Mouse (Mus musculus) kidney, embryonic 14.5 days (tissue): ENCODE measurements around the gene Gm5741. TPM values are rescaled to one million over a fixed set of nuclear protein-coding genes. Genes with fewer than 3 reads are reported as not detected.

Experiments used
- microRNA-seq: library from miRNA; unstranded; fragments of <30 nt; microRNA quantifications from one replicate; pipeline ENCODE4, GENCODE M21; 2016
- polyA plus RNA-seq: library from polyadenylated mRNA; unstranded; fragments of >200 nt; fragmentation: Nextera tagmentation; extraction: Ambion mirVana; gene quantifications from 2 replicates; pipeline ENCODE4 v1.2.1, GENCODE M21; 2014

The Gm5741 gene
- polyA plus RNA-seq, 1 experiment from 2014 or later, result 1.1 TPM

Small RNAs within 50 kb of the gene (microRNA-seq; reads per million reads assigned to microRNA genes)
- gene Gm23388 (1.7 reads per million), gene Mir7070 (0.84 reads per million)

Other genes starting within 250 kb of the Gm5741 start
- 5.9 and 6.0 TPM in 2 replicates for gene Dand5, start 245.2 kb downstream of the Gm5741 start, polyA plus RNA-seq
- 49.2 and 54.2 TPM in 2 replicates for gene Gadd45gip1, start 236.5 kb downstream of the Gm5741 start, polyA plus RNA-seq
- 124 and 125 TPM in 2 replicates for gene Rad23a, start 227.3 kb downstream of the Gm5741 start, polyA plus RNA-seq
- 758 and 944 TPM in 2 replicates for gene Calr, start 221.0 kb downstream of the Gm5741 start, polyA plus RNA-seq
- 90.4 and 105 TPM in 2 replicates for gene Farsa, start 211.0 kb downstream of the Gm5741 start, polyA plus RNA-seq
- gene Syce2, start 195.9 kb downstream of the Gm5741 start, polyA plus RNA-seq, result 73.0 and 98.4 TPM in 2 replicates
- 28.6 and 43.3 TPM in 2 replicates for gene Gcdh, start 174.1 kb downstream of the Gm5741 start, polyA plus RNA-seq
- gene Klf1, start 166.1 kb downstream of the Gm5741 start, polyA plus RNA-seq, result 1.2 and 1.7 TPM in 2 replicates
- gene Dnase2a, start 159.4 kb downstream of the Gm5741 start, polyA plus RNA-seq, result 10.8 and 12.1 TPM in 2 replicates
- gene Mast1, start 130.6 kb downstream of the Gm5741 start, polyA plus RNA-seq, result 0.21 and 0.35 TPM in 2 replicates
- gene Rtbdn, start 121.0 kb downstream of the Gm5741 start, polyA plus RNA-seq, result 0.16 TPM in 1 of 2 replicates, not detected in the other
- not detected in 2 replicates for gene Gm49661, start 98.5 kb downstream of the Gm5741 start, polyA plus RNA-seq
- 965 and 1,048 TPM in 2 replicates for gene Prdx2, start 98.4 kb downstream of the Gm5741 start, polyA plus RNA-seq
- 143 and 154 TPM in 2 replicates for gene Rnaseh2a, start 98.2 kb downstream of the Gm5741 start, polyA plus RNA-seq
- 7.3 and 10.0 TPM in 2 replicates for gene Junb, start 89.3 kb downstream of the Gm5741 start, polyA plus RNA-seq
- 14.6 and 18.7 TPM in 2 replicates for gene Hook2, start 77.4 kb downstream of the Gm5741 start, polyA plus RNA-seq
- gene Best2, start 53.5 kb downstream of the Gm5741 start, polyA plus RNA-seq, result not detected in 2 replicates
- 109 and 180 TPM in 2 replicates for gene Asna1, start 42.7 kb downstream of the Gm5741 start, polyA plus RNA-seq
- gene Trir, start 41.2 kb downstream of the Gm5741 start, polyA plus RNA-seq, result 163 and 211 TPM in 2 replicates
- 15.6 and 19.7 TPM in 2 replicates for gene Tnpo2, start 31.1 kb downstream of the Gm5741 start, polyA plus RNA-seq
- gene Fbxw9, start 7.9 kb downstream of the Gm5741 start, polyA plus RNA-seq, result 24.4 and 29.6 TPM in 2 replicates
- gene Dhps, start 3.8 kb upstream of the Gm5741 start, polyA plus RNA-seq, result 74.4 and 85.8 TPM in 2 replicates
- 161 and 174 TPM in 2 replicates for gene Wdr83os, start 12.8 kb upstream of the Gm5741 start, polyA plus RNA-seq
- gene Wdr83, start 13.3 kb upstream of the Gm5741 start, polyA plus RNA-seq, result 43.4 and 44.9 TPM in 2 replicates
- 23.3 and 33.9 TPM in 2 replicates for gene Man2b1, start 15.3 kb upstream of the Gm5741 start, polyA plus RNA-seq
- 1.3 and 1.6 TPM in 2 replicates for gene Zfp791, start 55.1 kb upstream of the Gm5741 start, polyA plus RNA-seq
- gene Cks1brt, start 83.9 kb upstream of the Gm5741 start, polyA plus RNA-seq, result not detected in 2 replicates
- not detected in 2 replicates for gene Olfr371, start 158.0 kb upstream of the Gm5741 start, polyA plus RNA-seq
- gene Orc6, start 231.7 kb upstream of the Gm5741 start, polyA plus RNA-seq, result 136 and 170 TPM in 2 replicates
- gene Vps35, start 231.8 kb upstream of the Gm5741 start, polyA plus RNA-seq, result 108 and 137 TPM in 2 replicates